Mouse (Mus musculus) limb, embryonic 12.5 days (tissue): ENCODE data around the gene Gmppb. TPM values are rescaled to one million over a fixed set of nuclear protein-coding genes. Genes with fewer than 3 reads are reported as not detected.

Experiments
- ATAC-seq: fragments of 200-750 bp; cut with Nextera tagmentation; 2 replicates; pipeline ENCODE4 v1.8.0; 2017; ENCODE audit warnings: low read depth, moderate TSS enrichment; ENCODE audit not compliant: insufficient number of reproducible peaks, insufficient read depth, low FRiP score, low TSS enrichment
- H3K27ac ChIP-seq: fragments of 300-500 bp; sonication (generic); 2 replicates; pipeline ENCODE4 v1.5.1; 2016; ENCODE audit warnings: mild to moderate bottlenecking, moderate library complexity
- H3K27me3 ChIP-seq: fragments of 300-500 bp; sonication (generic); 2 replicates; pipeline ENCODE4 v1.6.1; 2016; ENCODE audit warnings: mild to moderate bottlenecking, moderate library complexity
- H3K36me3 ChIP-seq: fragments of 300-500 bp; sonication (generic); 2 replicates; pipeline ENCODE4 v1.6.1; 2016; ENCODE audit warnings: mild to moderate bottlenecking, moderate library complexity
- H3K4me1 ChIP-seq: fragments of 300-500 bp; sonication (generic); replicated peaks from 2 replicates; pipeline ENCODE4 v1.6.1; 2016
- H3K4me2 ChIP-seq: fragments of 300-500 bp; sonication (generic); 2 replicates; pipeline ENCODE4 v1.6.1; 2016; ENCODE audit warnings: mild to moderate bottlenecking, moderate library complexity
- H3K4me3 ChIP-seq: fragments of 300-500 bp; sonication (generic); replicated peaks from 2 replicates; pipeline ENCODE4 v1.5.1; 2016; ENCODE audit warnings: mild to moderate bottlenecking
- H3K9ac ChIP-seq: fragments of 300-500 bp; sonication (generic); replicated peaks from 2 replicates; pipeline ENCODE4 v1.6.1; 2016; ENCODE audit warnings: mild to moderate bottlenecking, moderate library complexity
- H3K9me3 ChIP-seq: fragments of 300-500 bp; sonication (generic); 2 replicates; pipeline ENCODE4 v1.6.1; 2016; ENCODE audit warnings: mild to moderate bottlenecking, moderate library complexity
- WGBS: fragments of 180-500 bp; shearing (Covaris S2); methylation state at CpG from one replicate; pipeline ENCODE4 v1.1.7; 2016; 5-methylcytosine and 5-hydroxymethylcytosine counted together
- polyA plus RNA-seq: library from polyadenylated mRNA; unstranded; fragments of >200 nt; fragmentation: Nextera tagmentation; extraction: Ambion mirVana; gene quantifications from 2 replicates; pipeline ENCODE4 v1.2.1, GENCODE M21; 2016

The Gmppb gene
- polyA plus RNA-seq, 1 experiment from 2014 or later = 22.5 TPM

- WGBS = 27% methylated on average over 12 of the region's 12 CpGs
- no peak for ATAC-seq
- H3K27me3 ChIP-seq = peaks cover 51% of the 10 kb centered on the region
- H3K9ac ChIP-seq = no peak within 1 kb of the TSS
- H3K4me2 ChIP-seq = peak within 1 kb of the TSS; percentile 47
- H3K4me1 ChIP-seq = peaks cover 17% of the 10 kb centered on the region
- no peak within 1 kb of the TSS for H3K27ac ChIP-seq
- peaks cover 44% of the 10 kb centered on the region for H3K36me3 ChIP-seq
- H3K4me3 ChIP-seq = peak within 1 kb of the TSS; percentile 19
- no peaks in the 10 kb centered on the region for H3K9me3 ChIP-seq
Measured at GRCm38 (mm10) chr9:108082988-108083431, 34.0 kb downstream of the Gmppb start, which contains the start of gene Rnf123. Rnf123 (minus strand) TSS chr9:108083346.

- WGBS = 81% methylated on average over 6 of the region's 6 CpGs
- peaks cover 49% of the 10 kb centered on the region for H3K36me3 ChIP-seq
- H3K9ac ChIP-seq = no peak overlapping the region
- no peak overlapping the region for H3K4me2 ChIP-seq
- no peak overlapping the region for H3K27ac ChIP-seq
- ATAC-seq = no peak
- no peak overlapping the region for H3K4me3 ChIP-seq
- H3K27me3 ChIP-seq = peaks cover 51% of the 10 kb centered on the region
- peaks cover 11% of the 10 kb centered on the region for H3K4me1 ChIP-seq
- H3K9me3 ChIP-seq = no peaks in the 10 kb centered on the region
Measured at GRCm38 (mm10) chr9:108083561-108083960, 34.5 kb downstream of the Gmppb start.

GRCm38 (mm10) chr9:108085261-108085660, 36.2 kb downstream of the Gmppb start:
- no peak overlapping the region for H3K9ac ChIP-seq
- H3K4me1 ChIP-seq = peaks cover 5% of the 10 kb centered on the region; the same call in 1 of the 2 replicates
- H3K4me2 ChIP-seq = no peak overlapping the region
- H3K27ac ChIP-seq = no peak overlapping the region
- peaks cover 66% of the 10 kb centered on the region for H3K36me3 ChIP-seq
- no peak overlapping the region for H3K4me3 ChIP-seq
- ATAC-seq = no peak
- H3K27me3 ChIP-seq = peaks cover 47% of the 10 kb centered on the region
- no peaks in the 10 kb centered on the region for H3K9me3 ChIP-seq
- WGBS = 96% methylated on average over 4 of the region's 4 CpGs

- ATAC-seq = no peak
- no peak overlapping the region for H3K4me3 ChIP-seq
- no peaks in the 10 kb centered on the region for H3K27me3 ChIP-seq
- no peaks in the 10 kb centered on the region for H3K9me3 ChIP-seq
- H3K9ac ChIP-seq = no peak overlapping the region
- no peak overlapping the region for H3K27ac ChIP-seq
- WGBS = 95% methylated on average over 7 of the region's 7 CpGs
- peaks cover 73% of the 10 kb centered on the region for H3K36me3 ChIP-seq
- peaks cover 16% of the 10 kb centered on the region for H3K4me1 ChIP-seq
- H3K4me2 ChIP-seq = no peak overlapping the region
Measured at GRCm38 (mm10) chr9:108090611-108091120, 41.6 kb downstream of the Gmppb start.

GRCm38 (mm10) chr9:108093586-108093985, 44.5 kb downstream of the Gmppb start:
- peak overlapping the region; percentile 83 for H3K4me2 ChIP-seq
- H3K27ac ChIP-seq = peak overlapping the region; percentile 84; the same call in 1 of the 2 replicates
- H3K27me3 ChIP-seq = no peaks in the 10 kb centered on the region
- H3K9me3 ChIP-seq = no peaks in the 10 kb centered on the region
- peaks cover 16% of the 10 kb centered on the region for H3K4me1 ChIP-seq
- WGBS = 77% methylated on average over 10 of the region's 10 CpGs
- H3K36me3 ChIP-seq = peaks cover 44% of the 10 kb centered on the region
- peak overlapping the region; percentile 77 for H3K4me3 ChIP-seq
- peak overlapping the region; percentile 75 for H3K9ac ChIP-seq
- no peak for ATAC-seq

- Histone ChIP-seq H3K36me3 (peaks cover 36% of the 10 kb centered on the region), H3K9ac (peak within 1 kb of the TSS; percentile 75), H3K4me2 (peak within 1 kb of the TSS; percentile 83), H3K9me3 (no peaks in the 10 kb centered on the region), H3K4me1 (peaks cover 16% of the 10 kb centered on the region), H3K27me3 (no peaks in the 10 kb centered on the region), H3K4me3 (peak within 1 kb of the TSS; percentile 77), H3K27ac (peak within 1 kb of the TSS; percentile 84)
- peak; percentile 87 for ATAC-seq
- WGBS = under 1% methylated on average over 52 of the region's 52 CpGs
Measured at GRCm38 (mm10) chr9:108094184-108094941, 45.3 kb downstream of the Gmppb start, which contains the start of gene Apeh. Apeh (minus strand) TSS chr9:108094606.

- ATAC-seq = peak; percentile 18; the same call in 1 of the 2 replicates
- H3K4me2 ChIP-seq = peak overlapping the region; percentile 83
- H3K27me3 ChIP-seq = no peaks in the 10 kb centered on the region
- H3K9me3 ChIP-seq = no peaks in the 10 kb centered on the region
- 1% methylated on average over 16 of the region's 16 CpGs for WGBS
- peak overlapping the region; percentile 75 for H3K9ac ChIP-seq
- H3K4me1 ChIP-seq = peaks cover 16% of the 10 kb centered on the region
- peaks cover 30% of the 10 kb centered on the region for H3K36me3 ChIP-seq
- H3K27ac ChIP-seq = peak overlapping the region; percentile 84; the same call in 1 of the 2 replicates
- peak overlapping the region; percentile 77 for H3K4me3 ChIP-seq
Measured at GRCm38 (mm10) chr9:108094998-108095411, 46.0 kb downstream of the Gmppb start.

GRCm38 (mm10) chr9:108095518-108095917, 46.5 kb downstream of the Gmppb start:
- Histone ChIP-seq H3K27ac (peak overlapping the region; percentile 84; the same call in 1 of the 2 replicates), H3K4me1 (peaks cover 16% of the 10 kb centered on the region), H3K27me3 (no peaks in the 10 kb centered on the region), H3K36me3 (peaks cover 24% of the 10 kb centered on the region), H3K4me2 (peak overlapping the region; percentile 83), H3K9me3 (no peaks in the 10 kb centered on the region), H3K9ac (peak overlapping the region; percentile 75), H3K4me3 (peak overlapping the region; percentile 77)
- WGBS = 8% methylated on average over 3 of the region's 3 CpGs
- ATAC-seq = no peak

- WGBS = 61% methylated on average over 10 of the region's 10 CpGs
- peaks cover 18% of the 10 kb centered on the region for H3K36me3 ChIP-seq
Measured at GRCm38 (mm10) chr9:108095949-108096712, 47.1 kb downstream of the Gmppb start.

GRCm38 (mm10) chr9:108099619-108100018, 50.6 kb downstream of the Gmppb start:
- no peak for ATAC-seq
- Histone ChIP-seq H3K27me3 (no peaks in the 10 kb centered on the region), H3K4me3 (no peak overlapping the region), H3K36me3 (no peaks in the 10 kb centered on the region), H3K4me2 (no peak overlapping the region), H3K4me1 (peaks cover 14% of the 10 kb centered on the region), H3K27ac (no peak overlapping the region), H3K9me3 (no peaks in the 10 kb centered on the region), H3K9ac (no peak overlapping the region)
- 84% methylated on average over 8 of the region's 8 CpGs for WGBS

More at GRCm38 (mm10) chr9:108095949-108096712, 47.1 kb downstream of the Gmppb start:
- H3K27me3 ChIP-seq = no peaks in the 10 kb centered on the region
- 0 out of 2 replicates have a peak overlapping the region, but pooled peaks have one; percentile 77 for H3K4me3 ChIP-seq
- no peak for ATAC-seq
- no peaks in the 10 kb centered on the region for H3K9me3 ChIP-seq
- H3K4me2 ChIP-seq = peak overlapping the region; percentile 83; the same call in 1 of the 2 replicates
- peaks cover 16% of the 10 kb centered on the region for H3K4me1 ChIP-seq
- H3K9ac ChIP-seq = no peak overlapping the region
- no peak overlapping the region for H3K27ac ChIP-seq
